Mouse (Mus musculus): ENCODE measurements around the gene Dab2ip. TPM values are rescaled to one million over a fixed set of nuclear protein-coding genes. Genes with fewer than 3 reads are reported as not detected.
A peak's percentile ranks its signal among the peaks of the same experiment; 100 is the strongest.

Dab2ip gene
- polyA plus RNA-seq, 1 experiment from 2014 or later: 50.5 TPM

GRCm38 (mm10) chr2:35719230-35720005 is 161.4 kb downstream of the Dab2ip start:
- H3K27me3 ChIP-seq (replicated peaks; ENCODE audit: control insufficient read depth, insufficient read depth, low read length): no peaks in the 10 kb centered on the region
- no peak overlapping the region for H3K9ac ChIP-seq (ENCODE audit: low read depth, low read length)
- no peak for ATAC-seq (ENCODE audit: low read depth)
- WGBS: 87% methylated on average over 12 of the region's 12 CpGs
- no peak overlapping the region for H3K4me3 ChIP-seq (ENCODE audit: low read depth, low read length)
- H3K36me3 ChIP-seq (ENCODE audit: control insufficient read depth, insufficient read depth, low read length): peaks cover 89% of the 10 kb centered on the region
- 0 out of 2 replicates have a peak, but pooled peaks cover 2% of the 10 kb centered on the region for H3K4me1 ChIP-seq (ENCODE audit: control insufficient read depth, insufficient read depth, low read length)
- no peak overlapping the region for H3K27ac ChIP-seq (replicated peaks; ENCODE audit: low read depth, low read length)
- H3K4me2 ChIP-seq (ENCODE audit: low read depth, low read length): no peak overlapping the region
- DNase-seq (ENCODE audit: low spot score): no peak
- H3K9me3 ChIP-seq (ENCODE audit: control insufficient read depth, low read length): no peaks in the 10 kb centered on the region

GRCm38 (mm10) chr2:35720104-35720503 is 162.0 kb downstream of the Dab2ip start:
- H3K27me3 ChIP-seq (replicated peaks; ENCODE audit: control insufficient read depth, insufficient read depth, low read length): no peaks in the 10 kb centered on the region
- ATAC-seq (ENCODE audit: low read depth) (no peak), DNase-seq (ENCODE audit: low spot score) (no peak)
- WGBS: 92% methylated on average over 12 of the region's 12 CpGs
- H3K4me1 ChIP-seq (ENCODE audit: control insufficient read depth, insufficient read depth, low read length): no peaks in the 10 kb centered on the region
- H3K27ac ChIP-seq (replicated peaks; ENCODE audit: low read depth, low read length): no peak overlapping the region
- no peaks in the 10 kb centered on the region for H3K9me3 ChIP-seq (ENCODE audit: control insufficient read depth, low read length)
- no peak overlapping the region for H3K4me3 ChIP-seq (ENCODE audit: low read depth, low read length)
- H3K4me2 ChIP-seq (ENCODE audit: low read depth, low read length): no peak overlapping the region
- peaks cover 91% of the 10 kb centered on the region for H3K36me3 ChIP-seq (ENCODE audit: control insufficient read depth, insufficient read depth, low read length)
- no peak overlapping the region for H3K9ac ChIP-seq (ENCODE audit: low read depth, low read length)

GRCm38 (mm10) chr2:35720550-35720949 is 162.5 kb downstream of the Dab2ip start:
- ATAC-seq (ENCODE audit: low read depth) (no peak), DNase-seq (ENCODE audit: low spot score) (no peak)
- WGBS: 89% methylated on average over 10 of the region's 13 CpGs
- Histone ChIP-seq H3K27me3 (replicated peaks; ENCODE audit: control insufficient read depth, insufficient read depth, low read length) (no peaks in the 10 kb centered on the region), H3K4me1 (ENCODE audit: control insufficient read depth, insufficient read depth, low read length) (no peaks in the 10 kb centered on the region), H3K36me3 (ENCODE audit: control insufficient read depth, insufficient read depth, low read length) (peaks cover 91% of the 10 kb centered on the region), H3K4me2 (ENCODE audit: low read depth, low read length) (no peak overlapping the region), H3K27ac (replicated peaks; ENCODE audit: low read depth, low read length) (no peak overlapping the region), H3K9me3 (ENCODE audit: control insufficient read depth, low read length) (no peaks in the 10 kb centered on the region), H3K9ac (ENCODE audit: low read depth, low read length) (no peak overlapping the region), H3K4me3 (ENCODE audit: low read depth, low read length) (no peak overlapping the region)

GRCm38 (mm10) chr2:35720956-35721355 is 162.9 kb downstream of the Dab2ip start:
- Histone ChIP-seq H3K27me3 (replicated peaks; ENCODE audit: control insufficient read depth, insufficient read depth, low read length) (no peaks in the 10 kb centered on the region), H3K4me1 (ENCODE audit: control insufficient read depth, insufficient read depth, low read length) (no peaks in the 10 kb centered on the region), H3K36me3 (ENCODE audit: control insufficient read depth, insufficient read depth, low read length) (peaks cover 91% of the 10 kb centered on the region), H3K4me3 (ENCODE audit: low read depth, low read length) (no peak overlapping the region), H3K9me3 (ENCODE audit: control insufficient read depth, low read length) (no peaks in the 10 kb centered on the region), H3K27ac (replicated peaks; ENCODE audit: low read depth, low read length) (no peak overlapping the region), H3K9ac (ENCODE audit: low read depth, low read length) (no peak overlapping the region), H3K4me2 (ENCODE audit: low read depth, low read length) (no peak overlapping the region)
- DNase-seq (ENCODE audit: low spot score) (no peak), ATAC-seq (ENCODE audit: low read depth) (no peak)
- 91% methylated on average over 9 of the region's 9 CpGs for WGBS

GRCm38 (mm10) chr2:35722821-35723220 is 164.8 kb downstream of the Dab2ip start:
- Histone ChIP-seq H3K4me3 (ENCODE audit: low read depth, low read length) (no peak overlapping the region), H3K27ac (replicated peaks; ENCODE audit: low read depth, low read length) (no peak overlapping the region), H3K27me3 (replicated peaks; ENCODE audit: control insufficient read depth, insufficient read depth, low read length) (no peaks in the 10 kb centered on the region), H3K4me1 (ENCODE audit: control insufficient read depth, insufficient read depth, low read length) (no peaks in the 10 kb centered on the region), H3K36me3 (ENCODE audit: control insufficient read depth, insufficient read depth, low read length) (peaks cover 91% of the 10 kb centered on the region), H3K9ac (ENCODE audit: low read depth, low read length) (no peak overlapping the region), H3K4me2 (ENCODE audit: low read depth, low read length) (no peak overlapping the region), H3K9me3 (ENCODE audit: control insufficient read depth, low read length) (no peaks in the 10 kb centered on the region)
- ATAC-seq (ENCODE audit: low read depth) (no peak), DNase-seq (ENCODE audit: low spot score) (no peak)
- 94% methylated on average over 9 of the region's 9 CpGs for WGBS

- Histone ChIP-seq H3K36me3 (ENCODE audit: control insufficient read depth, insufficient read depth, low read length) (peaks cover 91% of the 10 kb centered on the region), H3K27ac (replicated peaks; ENCODE audit: low read depth, low read length) (no peak overlapping the region), H3K4me2 (ENCODE audit: low read depth, low read length) (no peak overlapping the region), H3K9ac (ENCODE audit: low read depth, low read length) (no peak overlapping the region), H3K27me3 (replicated peaks; ENCODE audit: control insufficient read depth, insufficient read depth, low read length) (no peaks in the 10 kb centered on the region), H3K4me3 (ENCODE audit: low read depth, low read length) (no peak overlapping the region), H3K4me1 (ENCODE audit: control insufficient read depth, insufficient read depth, low read length) (no peaks in the 10 kb centered on the region), H3K9me3 (ENCODE audit: control insufficient read depth, low read length) (no peaks in the 10 kb centered on the region)
- DNase-seq (ENCODE audit: low spot score) (no peak), ATAC-seq (ENCODE audit: low read depth) (no peak)
- WGBS: 94% methylated on average over 6 of the region's 6 CpGs
These were observed 165.2 kb downstream of the Dab2ip start for GRCm38 (mm10) chr2:35723267-35723666.

- Histone ChIP-seq H3K36me3 (ENCODE audit: control insufficient read depth, insufficient read depth, low read length) (peaks cover 91% of the 10 kb centered on the region), H3K27me3 (replicated peaks; ENCODE audit: control insufficient read depth, insufficient read depth, low read length) (no peaks in the 10 kb centered on the region), H3K4me1 (ENCODE audit: control insufficient read depth, insufficient read depth, low read length) (no peaks in the 10 kb centered on the region), H3K4me3 (ENCODE audit: low read depth, low read length) (no peak overlapping the region), H3K27ac (replicated peaks; ENCODE audit: low read depth, low read length) (no peak overlapping the region), H3K4me2 (ENCODE audit: low read depth, low read length) (no peak overlapping the region), H3K9ac (ENCODE audit: low read depth, low read length) (no peak overlapping the region), H3K9me3 (ENCODE audit: control insufficient read depth, low read length) (no peaks in the 10 kb centered on the region)
- DNase-seq (ENCODE audit: low spot score): no peak
- ATAC-seq (ENCODE audit: low read depth): no peak
- 88% methylated on average over 7 of the region's 7 CpGs for WGBS
These were observed 165.6 kb downstream of the Dab2ip start for GRCm38 (mm10) chr2:35723691-35724090.

- whole genome bisulfite sequencing: 22% methylated on average over 5 of the region's 5 CpGs
- no peaks in the 10 kb centered on the region for H3K4me1 ChIP-seq (ENCODE audit: control insufficient read depth, insufficient read depth, low read length)
- no peak overlapping the region for H3K4me2 ChIP-seq (ENCODE audit: low read depth, low read length)
- no peak overlapping the region for H3K9ac ChIP-seq (ENCODE audit: low read depth, low read length)
- no peaks in the 10 kb centered on the region for H3K9me3 ChIP-seq (ENCODE audit: control insufficient read depth, low read length)
- peak overlapping the region; percentile 33 for H3K27ac ChIP-seq (replicated peaks; ENCODE audit: low read depth, low read length)
- no peaks in the 10 kb centered on the region for H3K27me3 ChIP-seq (replicated peaks; ENCODE audit: control insufficient read depth, insufficient read depth, low read length)
- no peak for ATAC-seq (ENCODE audit: low read depth)
- H3K4me3 ChIP-seq (ENCODE audit: low read depth, low read length): no peak overlapping the region
- peaks cover 68% of the 10 kb centered on the region for H3K36me3 ChIP-seq (ENCODE audit: control insufficient read depth, insufficient read depth, low read length)
- no peak for DNase-seq (ENCODE audit: low spot score)
These were observed 170.6 kb downstream of the Dab2ip start for GRCm38 (mm10) chr2:35728633-35729032.
